Mouse (Mus musculus) spleen, postnatal 10 days (tissue): ENCODE results near the gene Ly6g6f.

Experiments used
- DNase-seq, 2 experiments: peaks; one replicate each; pipeline ENCODE4 v3.0.0; 2021 to 2022; ENCODE audit warnings: low spot score in 2 of 2

The Ly6g6f gene

DNA sequence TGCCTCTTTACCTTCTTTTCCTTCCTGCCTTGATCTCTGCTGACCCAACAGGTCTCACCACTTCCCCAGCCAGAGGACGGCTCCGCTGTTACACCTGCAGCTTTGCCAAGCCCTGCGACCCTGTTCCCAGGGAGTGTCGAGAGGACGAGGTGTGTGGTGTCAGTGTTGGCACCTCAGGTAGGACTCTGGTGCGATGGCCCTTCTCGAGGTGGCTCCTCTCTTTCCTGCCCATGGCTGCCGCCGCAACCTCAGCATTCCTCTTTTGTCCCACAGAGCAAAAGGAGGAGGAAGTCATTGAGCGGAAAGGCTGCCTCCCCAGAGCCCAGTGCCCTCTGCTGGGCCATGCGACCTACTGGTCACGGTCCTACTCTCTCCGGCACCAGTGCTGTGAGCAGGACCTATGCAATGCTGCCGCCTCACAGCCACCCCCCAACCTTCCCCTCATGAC lies 7.6 kb downstream of the Ly6g6f start, which contains the start of gene Ly6g6d:
Gene Ly6g6d, minus strand, starts transcription at position 280 of the 448 bp plus-strand sequence.
- no peak for DNase-seq

DNA sequence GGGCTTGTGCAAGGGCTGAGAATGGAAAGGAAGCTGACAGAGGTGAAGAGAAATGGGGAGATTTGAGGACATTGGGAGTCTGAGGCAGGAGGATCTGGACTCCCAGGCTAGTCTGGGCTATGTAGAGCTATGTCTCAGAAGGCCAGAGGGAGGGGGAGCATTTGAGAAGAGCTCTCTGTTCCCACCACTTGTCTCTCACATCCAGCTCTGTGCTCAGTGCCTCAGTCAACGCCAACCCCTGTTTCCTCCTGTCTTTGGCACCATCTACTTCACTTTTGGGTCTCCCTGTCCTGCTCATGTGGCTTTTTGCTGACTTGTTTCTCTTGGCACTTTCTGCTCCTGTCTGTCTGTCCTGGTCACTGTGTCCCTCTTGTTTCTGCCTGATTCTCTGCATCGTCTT lies 8.1 kb downstream of the Ly6g6f start:
- no peak for DNase-seq

DNA sequence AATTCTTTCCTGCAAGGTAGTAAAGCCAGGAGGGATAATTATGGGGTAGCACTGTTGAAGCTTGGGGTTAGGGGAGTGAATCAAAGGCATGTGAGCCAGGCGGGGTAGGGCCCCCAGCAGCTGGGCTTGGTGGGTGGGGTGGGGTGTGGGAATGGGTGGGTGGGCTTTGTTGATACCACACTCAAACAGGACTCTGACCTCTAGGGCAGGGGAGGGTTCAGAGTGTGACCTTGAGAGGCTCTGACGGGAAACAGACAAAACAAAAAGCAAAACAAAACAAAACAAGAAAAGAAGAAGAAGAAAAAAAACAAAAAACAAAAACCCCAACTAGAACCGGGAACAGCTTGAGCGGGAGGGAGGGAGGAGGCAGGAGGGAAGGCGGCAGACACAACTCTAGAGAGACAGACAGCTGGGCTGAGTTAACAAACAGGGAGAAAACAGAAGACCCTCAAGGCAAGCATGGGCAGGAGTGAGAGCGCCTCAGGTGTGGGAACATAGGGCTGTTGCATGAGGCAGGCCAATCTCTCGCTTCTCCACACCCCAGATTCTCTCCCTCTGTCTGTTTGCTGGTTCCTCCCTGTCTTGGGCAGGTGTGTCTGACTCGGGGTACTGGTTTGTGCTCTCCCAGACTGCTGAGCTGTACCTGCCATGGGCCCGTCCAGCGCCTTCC lies 8.8 kb downstream of the Ly6g6f start, which contains the start of gene Ly6g6e:
Gene Ly6g6e, plus strand, starts transcription at position 396 of the 670 bp plus-strand sequence.
- no peak for DNase-seq

DNA sequence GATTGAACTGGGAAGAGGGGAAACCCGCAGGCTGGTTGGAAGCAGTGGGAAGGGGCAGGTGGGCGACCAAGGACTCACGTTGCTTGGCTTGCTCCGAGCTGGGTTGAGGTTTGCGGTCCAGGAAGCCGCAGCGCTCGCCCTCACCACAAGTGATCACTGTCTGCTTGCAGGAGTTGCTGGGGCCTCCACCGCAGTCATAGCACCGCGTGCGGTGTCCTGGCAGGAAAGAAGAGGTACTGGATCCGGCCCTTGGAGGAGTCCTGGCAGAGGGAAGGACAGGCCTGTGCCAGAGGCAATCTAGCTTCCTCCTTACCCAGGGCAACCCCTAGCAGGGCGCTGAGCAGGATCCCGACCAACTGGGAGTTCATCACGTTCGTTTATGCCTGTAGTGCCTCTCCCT lies 11.3 kb downstream of the Ly6g6f start:
- no peak for DNase-seq

DNA sequence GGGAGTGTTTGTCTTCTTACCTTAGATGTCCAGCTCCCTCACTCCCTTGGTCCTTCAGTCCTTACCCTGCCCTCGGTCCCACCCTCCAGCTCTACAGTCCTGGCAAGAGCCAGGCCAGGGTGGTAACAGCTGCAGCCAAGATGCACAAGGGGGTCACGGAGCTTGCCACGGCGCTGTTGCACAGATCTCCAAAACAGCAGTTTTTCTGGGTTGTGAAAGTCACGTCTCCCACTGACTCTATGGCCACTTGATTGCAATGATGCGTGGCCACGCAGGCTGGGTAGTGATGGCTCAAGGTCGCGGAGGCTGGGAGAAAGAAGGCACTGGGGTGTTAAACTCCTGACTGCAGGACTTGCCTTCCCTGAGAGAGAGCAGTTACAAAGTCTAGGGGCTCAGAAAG lies 14.0 kb downstream of the Ly6g6f start:
- no peak for DNase-seq

DNA sequence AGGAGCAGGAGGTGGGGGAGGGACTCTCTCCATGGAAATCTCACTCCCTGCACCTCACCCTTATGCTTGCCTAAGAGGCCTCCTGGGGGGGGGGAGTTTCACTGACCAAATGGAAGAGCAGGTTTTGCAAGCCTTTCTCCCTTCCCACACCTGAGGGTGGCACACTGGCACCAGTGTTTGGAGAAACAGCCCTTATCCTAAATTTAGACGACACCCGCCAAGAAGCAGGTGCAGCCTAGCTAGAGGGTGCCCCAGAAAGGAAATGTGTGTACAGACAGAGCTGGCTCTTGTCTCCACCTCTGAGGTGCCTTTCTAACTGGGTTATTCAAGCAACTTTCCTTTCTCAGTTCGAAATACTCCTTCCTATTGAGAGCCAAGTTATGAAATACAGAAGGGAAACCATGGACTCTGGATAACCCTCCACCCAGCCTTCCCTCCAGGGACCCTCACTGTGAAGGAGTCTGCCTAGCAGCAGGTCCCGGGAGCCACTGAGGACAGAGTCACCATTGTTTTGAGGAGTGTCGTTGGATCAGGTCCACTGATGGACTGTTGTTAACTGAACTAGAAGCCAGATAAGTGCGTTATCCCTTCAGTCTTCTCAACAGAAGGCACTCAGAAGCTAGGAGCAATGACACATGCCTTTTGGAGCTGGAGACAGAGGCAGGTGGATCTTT lies 14.7 kb downstream of the Ly6g6f start:
- no peak for DNase-seq

DNA sequence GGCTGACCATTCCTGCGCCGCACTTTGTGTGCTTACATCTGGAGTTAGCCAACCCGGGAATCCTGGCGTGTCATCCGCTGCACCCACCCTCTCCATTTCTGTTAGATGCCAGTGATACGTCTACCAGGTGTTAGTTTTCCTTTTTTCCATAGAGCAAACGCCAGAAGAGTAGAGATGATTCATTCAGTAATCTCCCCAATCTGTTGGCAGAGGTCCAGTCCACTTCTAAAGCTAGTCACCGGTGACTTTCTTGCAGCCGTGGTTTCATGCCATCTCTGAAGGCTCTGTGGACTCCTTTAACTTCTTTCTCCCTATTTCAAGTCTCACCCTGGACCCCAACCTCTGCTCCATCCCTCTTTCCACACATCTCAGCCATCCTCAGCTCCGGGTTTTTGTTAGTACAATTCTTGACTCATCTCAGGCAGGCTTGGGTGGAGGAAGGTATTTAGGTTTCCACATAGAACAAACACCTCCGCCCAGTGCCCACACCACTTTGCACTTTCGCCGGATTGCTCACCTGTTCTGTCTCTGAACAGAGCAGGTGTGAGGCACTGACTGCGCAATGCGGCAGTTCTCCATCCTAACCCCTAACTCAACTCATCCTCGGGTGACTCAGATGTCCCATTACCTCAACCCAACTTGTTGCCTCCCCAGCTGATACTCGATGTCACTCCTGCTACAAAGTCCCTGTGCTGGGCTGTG lies 17.0 kb downstream of the Ly6g6f start:
- peak in 1 of 2 experiments; percentile 15 for DNase-seq

DNA sequence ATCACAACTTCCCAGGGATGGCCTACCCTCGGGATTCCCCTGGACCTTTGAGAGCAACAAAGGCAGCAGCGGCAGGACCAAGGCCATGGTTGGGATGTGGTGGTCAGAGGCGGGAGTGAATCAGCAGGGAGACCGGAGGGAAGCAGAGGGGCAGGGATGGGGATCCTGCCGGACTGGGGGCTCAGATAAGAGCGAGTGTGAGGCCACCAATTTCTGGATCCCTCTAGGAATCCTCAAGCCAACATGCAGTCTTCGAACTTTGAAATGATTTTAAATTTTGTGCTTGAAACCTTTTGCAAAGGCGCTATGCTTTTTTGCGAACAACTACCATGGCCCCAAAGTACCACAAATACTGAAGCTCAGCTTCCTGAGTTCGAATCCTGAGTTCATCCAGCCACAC lies 19.3 kb downstream of the Ly6g6f start, which contains the start of gene Mpig6b:
Gene Mpig6b, minus strand, starts transcription at position 101 of the 400 bp plus-strand sequence.
- DNase-seq = peak in 1 of 2 experiments; percentile 14

DNA sequence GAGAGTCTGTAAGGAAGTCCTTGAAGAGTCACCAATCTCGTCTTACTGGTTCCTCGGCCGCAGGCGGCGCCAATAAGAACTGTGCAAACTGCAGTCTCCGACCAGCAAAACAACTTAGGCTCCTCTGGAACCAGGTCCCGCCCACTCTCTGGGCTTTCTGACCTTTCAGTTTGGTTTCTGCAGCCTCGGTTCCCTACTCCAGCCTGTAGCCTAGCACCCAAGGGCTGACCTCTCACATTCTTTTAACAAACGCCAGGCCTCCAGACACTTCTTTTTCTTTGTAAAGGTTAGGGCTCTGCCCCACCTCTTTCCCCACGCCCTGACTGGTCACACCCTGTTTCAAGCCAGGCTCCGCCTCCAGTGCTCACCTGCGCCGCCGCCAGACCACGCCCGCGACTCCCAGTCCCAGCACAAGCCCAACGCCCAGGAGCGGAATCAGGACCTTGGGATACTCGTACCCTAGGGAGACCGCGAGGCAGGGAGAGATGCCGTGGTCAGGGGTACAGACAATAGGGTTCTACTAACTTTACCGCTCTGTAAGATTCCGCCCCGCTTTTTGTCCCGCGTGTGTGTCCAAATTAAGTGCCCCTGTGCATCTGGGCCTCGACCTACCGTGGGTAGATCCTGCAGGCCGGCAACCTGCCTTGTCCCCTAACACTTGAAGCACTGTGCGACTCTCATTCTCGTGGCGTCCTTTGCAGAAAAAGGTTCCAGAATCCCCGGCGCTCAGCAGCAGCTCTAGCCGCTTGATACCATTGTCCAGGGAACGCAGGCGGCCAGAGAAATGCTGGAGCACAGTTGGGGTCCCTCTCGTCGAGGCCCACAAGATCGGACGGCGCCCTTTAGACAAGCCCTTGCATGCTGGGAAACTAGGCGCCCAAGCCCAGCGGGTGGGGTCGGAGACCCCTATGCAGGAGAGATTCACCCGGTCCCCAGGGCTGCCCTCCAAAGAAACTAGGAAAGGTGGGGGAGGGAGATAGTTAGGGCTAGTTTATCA lies 20.2 kb downstream of the Ly6g6f start, which contains the start of gene Ly6g6c:
Gene Ly6g6c, plus strand, starts transcription at position 438 of the 997 bp plus-strand sequence.
- peak in 1 of 2 experiments; percentile 58 for DNase-seq

DNA sequence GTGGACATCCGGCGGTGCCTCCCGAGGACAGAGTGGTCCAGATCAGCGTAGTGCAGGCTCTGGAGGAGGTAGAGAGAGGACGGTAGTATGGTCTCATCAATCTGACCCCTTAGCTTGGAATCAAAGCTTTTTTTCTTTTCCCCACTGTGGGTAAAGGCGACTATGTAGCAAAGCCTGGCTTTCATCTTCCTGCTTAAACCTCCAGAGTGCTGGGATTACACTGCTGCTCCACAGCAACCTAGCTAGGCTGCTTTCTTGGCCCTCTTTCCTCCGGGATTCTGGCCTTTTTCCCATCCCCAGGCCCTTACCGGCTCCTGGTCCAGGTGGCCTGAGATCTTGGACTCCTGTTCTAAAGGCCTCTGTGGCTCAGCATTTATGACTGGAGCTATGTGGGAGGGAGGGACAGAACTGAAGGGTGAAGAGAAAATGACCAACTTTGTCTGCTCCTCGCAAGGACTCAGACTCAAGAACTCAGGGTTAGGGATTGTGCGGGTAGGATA lies 21.0 kb downstream of the Ly6g6f start:
- peak in 1 of 2 experiments; percentile 11 for DNase-seq

DNA sequence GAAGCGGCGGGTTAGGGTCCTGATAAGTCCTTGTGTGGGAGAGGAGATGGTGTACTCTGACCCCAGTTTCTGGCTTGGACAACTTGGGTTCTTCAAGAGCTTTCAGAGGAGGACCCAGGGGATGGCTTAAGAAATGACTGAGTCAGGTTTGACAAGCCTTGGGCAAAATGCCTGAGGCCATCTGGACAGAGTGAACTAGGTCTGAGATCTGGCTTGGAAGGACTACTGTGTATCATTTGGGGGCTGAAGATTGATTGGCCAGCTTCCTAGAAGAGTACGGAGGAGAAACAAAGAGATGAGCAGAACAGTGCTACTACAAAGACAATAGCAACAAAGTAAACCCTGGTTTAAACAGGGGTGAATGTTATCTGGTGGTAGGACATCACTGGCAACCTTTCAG lies 21.9 kb downstream of the Ly6g6f start:
- DNase-seq = no peak

DNA sequence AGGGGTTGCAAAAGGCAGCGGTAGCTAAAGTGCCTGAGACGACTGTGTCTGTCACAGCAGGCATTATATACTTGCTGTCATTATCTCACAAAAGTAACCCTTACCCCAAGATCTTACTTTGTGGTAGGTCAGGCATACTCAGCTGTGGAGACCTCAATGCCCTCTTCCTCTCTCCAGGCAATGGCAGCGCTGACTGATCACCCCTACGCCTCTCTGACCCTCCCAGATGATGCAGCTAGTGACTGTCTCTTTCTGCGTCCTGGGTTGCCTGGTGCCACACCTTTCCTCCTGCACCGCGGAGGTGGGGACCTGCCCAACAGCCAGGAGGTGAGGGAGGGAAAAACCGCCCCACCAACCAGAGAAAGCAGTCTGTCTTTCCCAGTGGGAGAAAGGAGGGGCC lies 24.1 kb downstream of the Ly6g6f start:
- no peak for DNase-seq

DNA sequence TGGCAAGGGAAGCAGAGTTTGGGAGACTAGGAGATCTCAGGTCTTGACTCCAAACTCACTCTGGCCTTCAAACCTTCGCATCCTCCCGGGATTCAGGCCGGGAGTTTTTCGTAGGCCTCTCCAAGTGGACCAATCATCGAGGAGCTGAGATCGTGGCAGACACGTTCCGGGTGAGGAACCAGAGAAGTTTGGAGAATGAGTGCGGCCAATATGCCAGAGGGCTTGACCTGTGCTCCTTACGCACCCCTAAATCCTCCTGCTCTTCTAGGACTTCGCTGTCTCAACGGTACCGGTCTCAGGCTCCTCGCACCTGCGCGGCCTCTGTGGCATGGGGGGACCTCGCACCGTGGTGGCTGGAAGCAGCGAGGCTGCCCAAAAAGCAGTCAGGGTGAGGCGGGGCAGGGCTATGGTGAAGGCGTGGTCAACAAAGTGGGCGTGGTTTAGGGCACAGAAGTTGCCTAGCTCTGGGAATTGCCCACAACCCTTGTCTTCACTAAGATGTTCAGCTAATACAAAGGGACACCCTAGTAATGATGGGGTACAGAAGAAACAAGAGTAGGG lies 24.6 kb downstream of the Ly6g6f start:
- peak in 1 of 2 experiments; percentile 54 for DNase-seq

DNA sequence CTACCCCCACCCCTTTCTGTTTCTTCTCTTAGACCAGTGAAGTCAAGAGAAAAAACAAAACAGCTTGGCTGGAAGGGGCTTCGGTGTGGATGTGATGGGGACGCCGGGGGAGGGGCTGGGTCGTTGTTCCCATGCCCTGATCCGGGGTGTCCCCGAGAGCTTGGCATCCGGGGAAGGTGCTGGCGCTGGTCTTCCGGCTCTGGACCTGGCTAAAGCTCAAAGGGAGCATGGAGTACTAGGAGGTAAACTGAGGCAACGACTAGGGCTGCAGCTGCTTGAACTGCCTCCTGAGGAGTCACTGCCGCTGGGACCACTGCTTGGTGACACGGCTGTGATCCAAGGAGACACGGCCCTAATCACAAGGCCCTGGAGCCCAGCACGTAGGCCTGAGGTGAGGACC lies 25.3 kb downstream of the Ly6g6f start:
- DNase-seq = no peak

DNA sequence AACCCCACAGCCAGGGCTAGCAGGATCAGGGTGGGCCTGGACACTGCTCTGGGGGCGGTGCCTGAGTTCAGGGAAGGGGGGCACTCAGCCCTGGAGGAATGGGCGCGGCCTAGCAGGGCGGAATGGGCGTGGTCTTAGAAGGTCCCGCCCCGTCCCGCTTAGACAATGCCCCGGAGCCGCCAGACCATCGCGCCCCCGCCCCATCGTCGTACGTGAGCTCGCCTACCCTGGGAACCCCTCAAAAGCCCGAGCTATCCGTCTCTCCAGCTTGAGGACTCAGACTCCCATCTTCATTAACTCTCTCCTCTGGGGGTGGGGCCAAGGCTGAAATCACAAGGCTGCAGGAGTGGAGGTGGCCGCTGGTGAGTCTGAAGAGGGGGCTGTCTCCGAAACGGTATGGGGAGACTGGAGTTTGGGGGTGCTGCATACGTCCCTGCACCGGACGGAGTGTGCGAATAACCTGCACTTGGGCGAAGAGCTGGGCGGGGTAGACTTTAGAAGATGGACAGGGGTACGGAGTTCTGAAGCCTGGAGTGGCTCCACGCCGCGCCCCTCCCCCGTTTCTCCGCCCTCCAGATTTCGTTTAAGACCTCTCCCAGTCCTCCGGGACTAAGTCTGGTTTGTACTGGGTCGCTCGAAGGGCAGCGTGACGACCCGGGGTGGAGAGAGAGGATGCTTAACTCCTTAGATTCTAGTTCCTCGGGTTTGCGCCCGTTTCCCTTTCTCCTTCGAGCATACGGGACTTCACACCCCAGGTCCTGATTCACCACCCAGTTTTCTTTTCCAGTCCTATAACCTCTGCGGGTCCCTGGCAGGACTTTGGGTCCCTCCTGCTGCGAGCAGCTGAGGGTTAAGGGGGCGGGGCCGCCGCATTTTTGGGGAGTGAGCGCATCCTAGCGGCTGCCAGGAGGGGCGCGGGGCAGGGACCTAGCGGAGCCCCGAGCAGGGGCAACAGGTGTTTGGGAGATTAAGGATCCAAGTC lies 26.2 kb downstream of the Ly6g6f start, which contains the start of gene Ddah2:
Gene Ddah2, plus strand, starts transcription at position 125 of the 982 bp plus-strand sequence.
- peak; percentile 83 to 91 for DNase-seq

DNA sequence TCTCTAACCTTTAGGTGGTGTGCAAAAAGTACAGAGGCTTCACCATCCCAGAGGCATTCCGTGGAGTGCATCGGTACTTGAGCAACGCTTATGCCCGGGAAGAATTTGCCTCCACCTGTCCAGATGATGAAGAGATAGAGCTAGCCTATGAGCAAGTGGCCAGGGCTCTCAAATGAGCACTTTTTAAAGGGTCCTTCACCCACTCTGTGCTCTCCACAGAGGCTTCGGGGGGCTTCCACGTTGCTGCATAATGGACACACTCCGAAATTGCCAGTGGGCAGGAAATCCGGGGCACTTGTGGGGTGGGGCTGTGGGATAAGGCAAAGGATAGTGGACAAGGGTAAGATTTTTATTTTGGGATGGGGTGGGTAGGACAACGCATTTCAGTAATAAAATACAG lies 27.1 kb downstream of the Ly6g6f start:
- DNase-seq = no peak

DNA sequence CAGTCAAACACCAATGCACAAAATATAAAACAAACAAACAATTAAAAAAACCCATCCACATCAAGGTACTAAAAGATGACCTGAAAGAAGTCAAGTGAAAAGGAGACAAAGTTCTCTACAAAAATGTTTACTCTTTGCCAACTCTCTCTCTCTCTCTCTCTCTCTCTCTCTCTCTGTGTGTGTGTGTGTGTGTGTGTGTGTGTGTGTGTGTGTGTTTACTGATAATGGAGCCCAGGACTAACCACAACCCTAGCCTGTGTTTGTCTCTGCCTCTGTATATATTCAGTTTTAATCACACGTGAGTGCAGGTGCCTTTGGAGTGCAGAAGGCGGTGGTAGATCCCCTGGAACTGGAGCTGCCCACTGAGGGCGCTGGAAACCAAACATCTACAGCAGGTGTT lies 28.3 kb downstream of the Ly6g6f start:
- peak in 1 of 2 experiments; percentile 12 for DNase-seq

DNA sequence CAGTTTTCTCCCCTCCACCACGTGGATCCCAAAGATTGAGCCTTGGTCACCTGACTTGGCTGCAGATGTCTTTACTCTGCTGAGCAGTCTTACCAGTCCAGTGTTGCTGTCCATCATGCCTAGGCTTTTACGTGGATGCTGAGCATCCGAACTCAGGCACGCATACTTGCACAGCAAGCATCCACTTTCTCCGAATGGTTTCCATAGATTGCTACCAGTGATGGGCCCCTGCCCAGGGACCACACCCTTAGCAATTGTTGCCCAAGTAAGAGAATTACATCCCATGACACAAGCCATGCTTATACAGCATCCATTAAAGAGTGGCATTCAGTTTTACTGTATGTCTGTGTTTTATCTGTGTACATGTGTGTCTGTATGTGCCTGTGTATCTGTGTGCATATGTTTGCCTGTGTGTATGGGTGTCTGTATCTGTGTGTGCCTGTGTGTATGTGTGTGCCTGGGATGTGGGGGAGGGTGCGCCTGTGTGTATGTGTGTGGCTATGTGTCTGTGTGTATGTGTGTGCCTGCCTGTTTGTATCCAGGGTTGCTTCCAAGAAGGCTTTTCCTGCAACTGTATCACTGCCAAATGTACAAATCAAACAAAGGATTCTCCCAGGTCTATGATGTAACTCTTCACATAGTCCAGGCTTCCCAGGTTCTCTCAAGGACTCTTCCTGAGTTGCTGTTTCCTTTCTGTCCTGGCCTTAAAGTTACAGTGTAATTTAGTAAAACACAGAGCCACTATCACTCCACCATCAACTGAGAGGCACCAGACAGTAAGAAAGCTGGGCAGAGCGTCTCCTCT lies 29.5 kb downstream of the Ly6g6f start:
- DNase-seq = peak in 1 of 2 experiments; percentile 11
